Mouse (Mus musculus) heart, embryonic 10.5 days (tissue): ENCODE measurements around the gene Mmp9. TPM values are rescaled to one million over a fixed set of nuclear protein-coding genes. Genes with fewer than 3 reads are reported as not detected.

Experiments used
- DNase-seq: peaks from one replicate; pipeline ENCODE4 v3.0.0-alpha.2; 2017; ENCODE audit warnings: low spot score
- H3K27ac ChIP-seq: fragments of 300-500 bp; sonication (generic); 2 replicates; pipeline ENCODE4 v1.5.1; 2016; ENCODE audit warnings: mild to moderate bottlenecking
- H3K27me3 ChIP-seq: fragments of 300-500 bp; sonication (generic); 2 replicates; pipeline ENCODE4 v1.6.1; 2016; ENCODE audit warnings: mild to moderate bottlenecking; ENCODE audit not compliant: poor library complexity, insufficient read depth, severe bottlenecking
- H3K36me3 ChIP-seq: fragments of 300-500 bp; sonication (generic); 2 replicates; pipeline ENCODE4 v1.6.1; 2016; ENCODE audit warnings: mild to moderate bottlenecking, moderate library complexity
- H3K4me1 ChIP-seq: fragments of 300-500 bp; sonication (generic); 2 replicates; pipeline ENCODE4 v1.6.1; 2016; ENCODE audit warnings: mild to moderate bottlenecking
- H3K4me3 ChIP-seq: fragments of 300-500 bp; sonication (generic); 2 replicates; pipeline ENCODE4 v1.5.1; 2016; ENCODE audit warnings: mild to moderate bottlenecking, moderate library complexity
- H3K9me3 ChIP-seq: fragments of 300-500 bp; sonication (generic); 2 replicates; pipeline ENCODE4 v1.6.1; 2016; ENCODE audit warnings: mild to moderate bottlenecking, moderate library complexity
- WGBS: fragments of 180-500 bp; shearing (Covaris S2); methylation state at CpG from one replicate; pipeline ENCODE4 v1.1.7; 2016; 5-methylcytosine and 5-hydroxymethylcytosine counted together
- polyA plus RNA-seq: library from polyadenylated mRNA; unstranded; fragments of >200 nt; fragmentation: Nextera tagmentation; extraction: Ambion mirVana; gene quantifications from 2 replicates; pipeline ENCODE4 v1.2.1, GENCODE M21; 2016

The Mmp9 gene
- polyA plus RNA-seq, 1 experiment from 2014 or later, result 1.1 TPM

- Histone ChIP-seq H3K4me3 (no peak overlapping the region), H3K4me1 (peaks cover 14% of the 10 kb centered on the region), H3K27me3 (no peaks in the 10 kb centered on the region), H3K36me3 (peaks cover 37% of the 10 kb centered on the region; the same call in 1 of the 2 replicates), H3K9me3 (no peaks in the 10 kb centered on the region), H3K27ac (no peak overlapping the region)
- WGBS, result 69% methylated on average over 4 of the region's 5 CpGs
- DNase-seq, result no peak
Measured at GRCm38 (mm10) chr2:164918325-164918724, 22.3 kb upstream of the Mmp9 start.

- Histone ChIP-seq H3K9me3 (no peaks in the 10 kb centered on the region), H3K4me3 (no peak overlapping the region), H3K27me3 (no peaks in the 10 kb centered on the region), H3K4me1 (peaks cover 10% of the 10 kb centered on the region), H3K36me3 (peaks cover 23% of the 10 kb centered on the region; the same call in 1 of the 2 replicates), H3K27ac (no peak overlapping the region)
- no peak for DNase-seq
- 63% methylated on average over 6 of the region's 7 CpGs for WGBS
Measured at GRCm38 (mm10) chr2:164921984-164922383, 18.6 kb upstream of the Mmp9 start.

- Histone ChIP-seq H3K27me3 (peaks cover 3% of the 10 kb centered on the region; the same call in 1 of the 2 replicates), H3K36me3 (peaks cover 19% of the 10 kb centered on the region; the same call in 1 of the 2 replicates), H3K27ac (no peak overlapping the region), H3K4me3 (no peak overlapping the region), H3K9me3 (no peaks in the 10 kb centered on the region), H3K4me1 (peaks cover 6% of the 10 kb centered on the region; the same call in 1 of the 2 replicates)
- no peak for DNase-seq
- WGBS, result 65% methylated on average over 4 of the region's 4 CpGs
Measured at GRCm38 (mm10) chr2:164923291-164923690, 17.3 kb upstream of the Mmp9 start.

GRCm38 (mm10) chr2:164924100-164924857 is 16.3 kb upstream of the Mmp9 start:
- H3K9me3 ChIP-seq, result no peaks in the 10 kb centered on the region
- DNase-seq, result peak; percentile 81
- WGBS, result 28% methylated on average over 11 of the region's 11 CpGs
- peaks cover 10% of the 10 kb centered on the region; the same call in 1 of the 2 replicates for H3K27me3 ChIP-seq
- peaks cover 14% of the 10 kb centered on the region; the same call in 1 of the 2 replicates for H3K36me3 ChIP-seq
- H3K27ac ChIP-seq, result no peak overlapping the region
- H3K4me1 ChIP-seq, result peaks cover 6% of the 10 kb centered on the region; the same call in 1 of the 2 replicates
- no peak overlapping the region for H3K4me3 ChIP-seq

- peaks cover 63% of the 10 kb centered on the region for H3K27me3 ChIP-seq
- no peaks in the 10 kb centered on the region for H3K9me3 ChIP-seq
- H3K4me1 ChIP-seq, result no peaks in the 10 kb centered on the region
- DNase-seq, result no peak
- no peaks in the 10 kb centered on the region for H3K36me3 ChIP-seq
- 64% methylated on average over 11 of the region's 11 CpGs for WGBS
- no peak overlapping the region for H3K27ac ChIP-seq
- no peak overlapping the region for H3K4me3 ChIP-seq
Measured at GRCm38 (mm10) chr2:164930706-164931581, 9.6 kb upstream of the Mmp9 start.

DNA sequence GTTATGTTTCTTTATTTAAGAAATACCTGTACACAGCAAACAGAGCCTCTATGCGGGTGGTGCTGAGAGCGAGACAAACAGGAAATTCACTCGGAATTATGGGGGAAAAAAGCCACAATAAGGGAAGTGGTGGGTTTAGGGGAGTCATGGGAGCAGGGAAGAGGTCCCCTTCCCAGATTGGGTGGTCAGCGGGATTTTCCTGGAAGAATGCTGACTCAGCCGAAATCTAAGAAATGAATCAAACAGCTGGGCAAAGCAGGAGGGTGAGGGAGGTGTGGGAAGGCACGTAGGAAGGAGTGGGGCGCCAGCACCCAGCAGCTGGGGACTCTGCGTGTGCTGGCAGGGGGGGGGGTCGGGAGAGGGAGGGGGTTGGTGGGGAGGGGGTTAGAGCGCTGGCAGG is 7.0 kb upstream of the Mmp9 start:
- no peaks in the 10 kb centered on the region for H3K36me3 ChIP-seq
- H3K9me3 ChIP-seq, result no peaks in the 10 kb centered on the region
- no peak overlapping the region for H3K27ac ChIP-seq
- H3K4me3 ChIP-seq, result no peak overlapping the region
- H3K4me1 ChIP-seq, result peaks cover 4% of the 10 kb centered on the region
- no peak for DNase-seq
- WGBS, result 48% methylated on average over 10 of the region's 10 CpGs
- peaks cover 83% of the 10 kb centered on the region for H3K27me3 ChIP-seq

DNA sequence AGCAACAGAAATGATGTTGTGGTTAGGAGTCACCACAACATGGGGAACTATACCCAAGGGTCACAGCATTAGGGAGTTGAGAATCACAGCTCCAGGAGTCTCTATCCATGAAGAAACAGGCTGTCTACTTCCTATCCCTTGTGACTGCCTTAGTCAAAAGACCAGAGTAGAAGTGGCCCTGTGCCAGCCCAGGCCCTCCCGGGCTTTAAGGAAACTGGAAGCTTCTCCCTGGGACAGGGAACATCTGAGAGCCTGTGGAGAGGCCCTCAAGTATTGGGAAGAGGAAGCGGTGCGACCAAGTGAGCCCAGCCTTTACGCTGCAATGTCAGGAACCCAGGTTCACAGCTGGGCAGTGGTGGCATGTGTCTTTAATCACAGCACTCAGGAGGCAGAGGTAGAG is 4.6 kb upstream of the Mmp9 start:
- H3K27ac ChIP-seq, result no peak overlapping the region
- H3K9me3 ChIP-seq, result no peaks in the 10 kb centered on the region
- 72% methylated on average over 4 of the region's 4 CpGs for WGBS
- DNase-seq, result no peak
- H3K36me3 ChIP-seq, result no peaks in the 10 kb centered on the region
- H3K4me3 ChIP-seq, result no peak overlapping the region
- peaks cover 24% of the 10 kb centered on the region for H3K4me1 ChIP-seq
- peaks cover 95% of the 10 kb centered on the region for H3K27me3 ChIP-seq

DNA sequence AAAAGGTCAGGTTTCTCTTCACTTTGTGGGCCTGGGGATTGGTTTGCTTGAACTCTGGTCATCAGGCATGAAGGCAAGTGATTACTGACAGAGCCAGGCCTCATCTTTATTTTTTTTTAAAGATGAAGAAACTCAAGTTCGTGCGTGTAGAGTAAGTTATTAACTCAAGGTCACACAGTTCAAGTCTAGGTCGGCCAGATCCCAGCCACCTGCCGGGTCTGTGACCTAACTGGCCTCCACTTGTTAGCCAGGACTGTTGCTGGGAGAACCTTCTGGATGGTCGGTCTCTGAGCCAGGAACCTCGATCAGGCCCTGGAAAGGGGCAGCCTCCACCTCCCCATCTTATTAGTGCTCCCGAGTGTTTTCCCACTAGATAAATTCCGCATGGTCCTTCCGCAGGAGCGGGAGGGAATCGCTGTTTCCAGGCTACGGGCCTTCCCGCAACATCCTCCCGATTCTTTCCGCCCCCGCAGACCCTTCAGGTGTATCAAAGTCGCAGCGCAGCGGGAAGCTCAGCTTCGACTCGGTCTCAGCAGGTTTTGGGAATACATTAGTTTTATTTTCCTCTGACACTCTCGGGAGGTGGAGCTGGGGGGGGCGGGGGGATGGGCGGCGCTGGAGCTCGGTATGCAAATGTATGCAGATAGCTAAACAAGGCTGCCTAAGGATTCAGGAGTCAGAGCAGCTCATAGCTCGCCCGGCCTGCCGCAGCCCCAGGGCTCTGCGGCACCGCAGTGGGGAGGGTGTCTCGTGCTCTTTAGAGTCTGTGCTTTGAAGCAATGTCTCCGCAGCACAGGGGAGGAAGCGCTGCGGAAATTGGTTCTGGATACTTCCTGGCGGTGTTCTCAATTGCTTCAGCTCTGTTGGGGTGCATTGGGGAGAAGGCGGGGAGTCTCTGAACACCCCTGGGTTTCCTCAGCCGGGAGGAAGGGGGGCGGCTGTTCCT is 2.2 kb upstream of the Mmp9 start:
- no peaks in the 10 kb centered on the region for H3K36me3 ChIP-seq
- H3K27ac ChIP-seq, result 0 out of 2 replicates have a peak overlapping the region, but pooled peaks have one; percentile 11
- whole genome bisulfite sequencing, result 5% methylated on average over 39 of the region's 39 CpGs
- DNase-seq, result no peak
- peak overlapping the region; percentile 56 for H3K4me3 ChIP-seq
- H3K27me3 ChIP-seq, result peaks cover 82% of the 10 kb centered on the region
- no peaks in the 10 kb centered on the region for H3K9me3 ChIP-seq
- peaks cover 35% of the 10 kb centered on the region for H3K4me1 ChIP-seq

DNA sequence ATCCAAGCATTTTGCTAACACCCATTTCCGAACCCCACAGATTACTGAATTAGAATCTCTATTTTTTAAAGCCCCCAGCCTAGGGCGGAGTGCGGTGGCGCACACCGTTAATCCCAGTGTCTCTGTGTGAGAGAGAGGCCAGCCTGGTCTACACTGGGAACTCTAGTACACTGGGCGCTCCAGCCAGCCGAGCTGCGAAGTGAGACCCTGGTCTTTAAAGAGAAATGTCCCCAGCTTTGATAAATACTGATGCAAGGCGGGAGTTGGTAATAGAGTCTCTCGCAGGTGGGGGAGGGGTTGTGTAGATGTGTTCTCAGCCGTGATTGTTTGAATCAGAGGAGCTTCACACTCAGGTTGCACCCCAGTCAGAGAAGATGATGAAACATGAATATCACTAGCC is 1.5 kb upstream of the Mmp9 start:
- Histone ChIP-seq H3K27me3 (peaks cover 75% of the 10 kb centered on the region), H3K4me1 (peaks cover 35% of the 10 kb centered on the region), H3K36me3 (no peaks in the 10 kb centered on the region), H3K4me3 (peak overlapping the region; percentile 56), H3K9me3 (no peaks in the 10 kb centered on the region), H3K27ac (0 out of 2 replicates have a peak overlapping the region, but pooled peaks have one; percentile 11)
- DNase-seq, result no peak
- 4% methylated on average over 11 of the region's 11 CpGs for WGBS

GRCm38 (mm10) chr2:164942692-164943290 is 2.2 kb downstream of the Mmp9 start:
- H3K27ac ChIP-seq, result peak overlapping the region; percentile 43; the same call in 1 of the 2 replicates
- no peak for DNase-seq
- H3K4me1 ChIP-seq, result peaks cover 37% of the 10 kb centered on the region
- H3K4me3 ChIP-seq, result no peak overlapping the region
- H3K36me3 ChIP-seq, result no peaks in the 10 kb centered on the region
- H3K9me3 ChIP-seq, result no peaks in the 10 kb centered on the region
- peaks cover 62% of the 10 kb centered on the region for H3K27me3 ChIP-seq
- WGBS, result 12% methylated on average over 5 of the region's 5 CpGs

DNA sequence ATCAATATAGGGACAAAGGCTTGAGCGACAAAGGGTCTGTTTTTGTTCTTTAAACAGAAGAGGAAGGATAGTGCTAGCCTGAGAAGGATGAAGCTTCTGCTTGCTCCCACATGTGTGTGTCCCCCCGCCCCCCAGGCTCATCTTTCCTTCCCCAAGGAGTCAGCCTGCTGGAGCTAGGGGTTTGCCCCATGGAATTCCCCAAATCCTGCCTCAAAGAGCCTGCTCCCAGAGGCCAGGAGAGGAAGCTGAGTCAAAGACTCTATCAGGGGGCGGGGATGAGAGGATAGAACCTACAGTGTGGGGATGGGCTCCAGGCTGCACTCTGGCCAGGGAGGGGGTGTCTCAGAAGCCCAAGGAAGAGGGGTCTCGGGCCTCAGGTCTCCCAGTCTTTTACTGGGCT is 6.9 kb downstream of the Mmp9 start:
- no peaks in the 10 kb centered on the region for H3K36me3 ChIP-seq
- peaks cover 34% of the 10 kb centered on the region for H3K4me1 ChIP-seq
- H3K4me3 ChIP-seq, result no peak overlapping the region
- peaks cover 71% of the 10 kb centered on the region for H3K27me3 ChIP-seq
- no peak for DNase-seq
- no peak overlapping the region for H3K27ac ChIP-seq
- H3K9me3 ChIP-seq, result no peaks in the 10 kb centered on the region
- 33% methylated on average over 4 of the region's 4 CpGs for WGBS

DNA sequence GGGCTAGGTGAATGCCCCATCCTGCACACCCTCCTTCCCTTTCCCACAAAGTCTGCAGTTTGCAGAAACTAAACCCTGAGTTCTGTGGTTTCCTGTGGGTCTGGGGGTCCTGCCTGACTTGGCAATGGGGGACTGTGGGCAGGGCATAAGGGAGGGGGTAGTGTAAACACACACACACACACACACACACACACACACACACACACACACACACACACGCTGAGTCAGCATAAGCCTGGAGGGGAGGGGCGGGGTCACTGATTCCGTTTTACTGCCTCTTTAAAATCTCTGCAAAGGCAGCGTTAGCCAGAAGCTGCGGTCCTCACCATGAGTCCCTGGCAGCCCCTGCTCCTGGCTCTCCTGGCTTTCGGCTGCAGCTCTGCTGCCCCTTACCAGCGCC is 7.3 kb downstream of the Mmp9 start:
- peaks cover 76% of the 10 kb centered on the region for H3K27me3 ChIP-seq
- 4% methylated on average over 6 of the region's 7 CpGs for WGBS
- no peak overlapping the region for H3K27ac ChIP-seq
- DNase-seq, result no peak
- peaks cover 32% of the 10 kb centered on the region for H3K4me1 ChIP-seq
- H3K36me3 ChIP-seq, result no peaks in the 10 kb centered on the region
- no peaks in the 10 kb centered on the region for H3K9me3 ChIP-seq
- H3K4me3 ChIP-seq, result no peak overlapping the region
